ENCODE assay signal across 9 mouse cellular contexts in genomic region chr11:57819999-57820581, GRCm38 (mm10). TPM values are rescaled to one million over a fixed set of nuclear protein-coding genes. Genes with fewer than 3 reads are reported as not detected.
A peak's percentile ranks its signal among the peaks of the same experiment; 100 is the strongest.
DNase-seq lines count a peak whose midpoint lies in the region; ATAC-seq lines count a peak whose summit lies in the region.
"Had no signal": no experiment of that assay in that cellular context is flagged by ENCODE, and none has a peak within 500 bp of the region (broad histone marks: within the 10 kb centered on the region; RNA-seq: fewer than 3 reads in every experiment).

No protein-coding gene starts in this region.

- peaks cover 9% of the 10 kb centered on the region; the same call in 1 of the 2 replicates for H3K27me3 ChIP-seq in limb, embryonic 15.5 days
- H3K27me3 ChIP-seq in neural tube, embryonic 14.5 days (ENCODE audit: control insufficient read depth, insufficient read depth, low read length): 0 out of 2 replicates have a peak, but pooled peaks cover 3% of the 10 kb centered on the region

- no peak overlapping the region for H3K4me3 ChIP-seq in limb, embryonic 15.5 days
- no peak overlapping the region for H3K4me3 ChIP-seq in neural tube, embryonic 14.5 days (ENCODE audit: low read depth, low read length)
- H3K4me3 ChIP-seq: embryonic facial prominence, embryonic 12.5 days had no signal

- no peaks in the 10 kb centered on the region for H3K36me3 ChIP-seq in limb, embryonic 15.5 days
- H3K36me3 ChIP-seq in neural tube, embryonic 14.5 days (ENCODE audit: control insufficient read depth, insufficient read depth, low read length): no peaks in the 10 kb centered on the region

- H3K9me3 ChIP-seq in limb, embryonic 15.5 days: no peaks in the 10 kb centered on the region
- no peaks in the 10 kb centered on the region for H3K9me3 ChIP-seq in neural tube, embryonic 14.5 days (ENCODE audit: control insufficient read depth, low read length)
- H3K9me3 ChIP-seq: embryonic facial prominence, embryonic 12.5 days had no signal

- H3K9ac ChIP-seq in limb, embryonic 15.5 days: no peak overlapping the region
- no peak overlapping the region for H3K9ac ChIP-seq in neural tube, embryonic 14.5 days (replicated peaks; ENCODE audit: low read depth, low read length)
- H3K9ac ChIP-seq: embryonic facial prominence, embryonic 12.5 days had no signal

- H3K4me1 ChIP-seq in limb, embryonic 15.5 days: peaks cover 11% of the 10 kb centered on the region; the same call in 1 of the 2 replicates
- no peaks in the 10 kb centered on the region for H3K4me1 ChIP-seq in neural tube, embryonic 14.5 days (ENCODE audit: control insufficient read depth, insufficient read depth, low read length)
- H3K4me1 ChIP-seq: embryonic facial prominence, embryonic 12.5 days had no signal

- peak; percentile 73 for DNase-seq in 416B (ENCODE audit: low read depth)
- peak; percentile 51 for DNase-seq in adrenal gland, adult 8-10 months
- peak; percentile 81 for DNase-seq in embryo, embryonic 9.5 days (ENCODE audit: extremely low spot score)
- peak; percentile 95 for DNase-seq in heart, adult 11 months
- peak; percentile 71 for DNase-seq in kidney, adult 9 months
- peak; percentile 97 for DNase-seq in testis, postnatal 10 days (ENCODE audit: low spot score)

- no peak overlapping the region for H3K27ac ChIP-seq in limb, embryonic 15.5 days
- H3K27ac ChIP-seq in neural tube, embryonic 14.5 days (ENCODE audit: low read depth, low read length): no peak overlapping the region
- H3K27ac ChIP-seq: embryonic facial prominence, embryonic 12.5 days had no signal

- 0 out of 2 replicates have a peak, but pooled peaks have one; percentile 52 for ATAC-seq in limb, embryonic 15.5 days (ENCODE audit: insufficient number of reproducible peaks, low FRiP score, low TSS enrichment, low read depth)
- peak; percentile 34; the same call in 1 of the 2 replicates for ATAC-seq in neural tube, embryonic 14.5 days (ENCODE audit: low read depth)

- H3K4me2 ChIP-seq in limb, embryonic 15.5 days: no peak overlapping the region
- H3K4me2 ChIP-seq in neural tube, embryonic 14.5 days (ENCODE audit: low read depth, low read length): no peak overlapping the region
- H3K4me2 ChIP-seq: embryonic facial prominence, embryonic 12.5 days had no signal

- WGBS in limb, embryonic 15.5 days: 26% methylated on average over 9 of the region's 9 CpGs
- WGBS in neural tube, embryonic 14.5 days: 30% methylated on average over 9 of the region's 9 CpGs

RNA-seq across cellular contexts. Expression of gene Hand1, which starts 12.5 kb away (rescaled TPM):
- 10 to 100 TPM; 10.5 to 28.1 (median 17.4) TPM for total RNA-seq in adrenal gland, adult 8-10 months (2022)
- 1.1 and 1.7 TPM in 2 replicates for polyA plus RNA-seq in limb, embryonic 15.5 days (2015; fragmentation: Nextera tagmentation; extraction: Ambion mirVana)
- 0.11 and 0.14 TPM in 2 replicates for polyA plus RNA-seq in neural tube, embryonic 14.5 days (2014; fragmentation: Nextera tagmentation; extraction: Ambion mirVana)

RNA-seq across cellular contexts. Expression of gene Sap30l, which starts 18.7 kb away (rescaled TPM):
- total RNA-seq in adrenal gland, adult 8-10 months (2022): 10 to 100 TPM; 51.1 to 63.4 (median 59.3) TPM
- 10.5 and 13.1 TPM in 2 replicates for polyA plus RNA-seq in limb, embryonic 15.5 days (2015; fragmentation: Nextera tagmentation; extraction: Ambion mirVana)
- 11.7 and 15.8 TPM in 2 replicates for polyA plus RNA-seq in neural tube, embryonic 14.5 days (2014; fragmentation: Nextera tagmentation; extraction: Ambion mirVana)
